Mouse (Mus musculus): ENCODE results near the gene Arsg. TPM values are rescaled to one million over a fixed set of nuclear protein-coding genes. Genes with fewer than 3 reads are reported as not detected.

Arsg gene
- total RNA-seq, 2 experiments from 2014 or later: 4.9 to 6.2 TPM

- no peak for ATAC-seq (ENCODE audit: poor library complexity, severe bottlenecking)
Observed at GRCm38 (mm10) chr11:109612871-109613529, 139.8 kb downstream of the Arsg start.

- ATAC-seq (ENCODE audit: poor library complexity, severe bottlenecking): no peak
Observed at GRCm38 (mm10) chr11:109615286-109615685, 142.1 kb downstream of the Arsg start.

GRCm38 (mm10) chr11:109616352-109616751, 143.2 kb downstream of the Arsg start:
- ATAC-seq (ENCODE audit: poor library complexity, severe bottlenecking): no peak

GRCm38 (mm10) chr11:109616766-109617165, 143.6 kb downstream of the Arsg start:
- ATAC-seq (ENCODE audit: poor library complexity, severe bottlenecking): no peak

- peak; percentile 37; the same call in 1 of the 2 replicates for ATAC-seq (ENCODE audit: poor library complexity, severe bottlenecking)
Observed at GRCm38 (mm10) chr11:109619055-109619454, 145.9 kb downstream of the Arsg start.

- ATAC-seq (ENCODE audit: poor library complexity, severe bottlenecking): no peak
Observed at GRCm38 (mm10) chr11:109620356-109620755, 147.2 kb downstream of the Arsg start.

- peak; percentile 82 for ATAC-seq (ENCODE audit: poor library complexity, severe bottlenecking)
Observed at GRCm38 (mm10) chr11:109621183-109621582, 148.0 kb downstream of the Arsg start.

- no peak for ATAC-seq (ENCODE audit: poor library complexity, severe bottlenecking)
Observed at GRCm38 (mm10) chr11:109622518-109623037, 149.4 kb downstream of the Arsg start.

Other genes starting within 250 kb of the Arsg start
- gene Rgs9, start 175.2 kb upstream of the Arsg start, total RNA-seq (2015): 0.09 TPM in 1 of 2 replicates, not detected in the other
- not detected in 2 replicates for gene Rgs9, start 175.2 kb upstream of the Arsg start, total RNA-seq (2017)
- 59.5 and 61.2 TPM in 2 replicates for gene Gna13, start 110.5 kb upstream of the Arsg start, total RNA-seq (2015)
- gene Gna13, start 110.5 kb upstream of the Arsg start, total RNA-seq (2017): 54.2 and 57.3 TPM in 2 replicates
- gene 9930022D16Rik, start 59.5 kb upstream of the Arsg start, total RNA-seq (2015): 0.07 TPM in 1 of 2 replicates, not detected in the other
- gene 9930022D16Rik, start 59.5 kb upstream of the Arsg start, total RNA-seq (2017): 0.08 TPM in 1 of 2 replicates, not detected in the other
- gene Amz2, start 47.4 kb upstream of the Arsg start, total RNA-seq (2015): 19.2 and 26.5 TPM in 2 replicates
- 51.3 and 51.7 TPM in 2 replicates for gene Amz2, start 47.4 kb upstream of the Arsg start, total RNA-seq (2017)
- 27.4 and 27.6 TPM in 2 replicates for gene Slc16a6, start 224 bp downstream of the Arsg start, total RNA-seq (2015)
- 10.5 and 14.7 TPM in 2 replicates for gene Slc16a6, start 224 bp downstream of the Arsg start, total RNA-seq (2017)
- gene Wipi1, start 138.6 kb downstream of the Arsg start, total RNA-seq (2015): 13.8 and 14.2 TPM in 2 replicates
- 7.6 and 10.0 TPM in 2 replicates for gene Wipi1, start 138.6 kb downstream of the Arsg start, total RNA-seq (2017)
- 96.1 and 98.1 TPM in 2 replicates for gene Prkar1a, start 176.0 kb downstream of the Arsg start, total RNA-seq (2015)
- gene Prkar1a, start 176.0 kb downstream of the Arsg start, total RNA-seq (2017): 62.7 and 77.9 TPM in 2 replicates
- gene Fam20a, start 248.9 kb downstream of the Arsg start, total RNA-seq (2015): not detected in 2 replicates
- gene Fam20a, start 248.9 kb downstream of the Arsg start, total RNA-seq (2017): 0.04 and 0.33 TPM in 2 replicates

Data from megakaryocyte, adult 5-6 weeks (primary cell).